Mouse (Mus musculus) stomach, postnatal 0 days (tissue): ENCODE results near the gene Apba2. TPM values are rescaled to one million over a fixed set of nuclear protein-coding genes. Genes with fewer than 3 reads are reported as not detected.

Experiments used
- ATAC-seq: fragments of 200-750 bp; cut with Nextera tagmentation; 2 replicates; pipeline ENCODE4 v1.8.0; 2017; ENCODE audit not compliant: low FRiP score, low TSS enrichment
- DNase-seq: peaks from one replicate; pipeline ENCODE4 v3.0.0-alpha.2; 2016; ENCODE audit warnings: low spot score
- H3K27ac ChIP-seq: fragments of 300-500 bp; sonication (generic); replicated peaks from 2 replicates; pipeline ENCODE4 v1.5.1; 2014; ENCODE audit warnings: mild to moderate bottlenecking, control low read depth
- H3K27me3 ChIP-seq: fragments of 300-500 bp; sonication (generic); 2 replicates; pipeline ENCODE4 v1.6.1; 2014; ENCODE audit warnings: low read length; ENCODE audit not compliant: control insufficient read depth, insufficient read depth
- H3K36me3 ChIP-seq: fragments of 300-500 bp; sonication (generic); 2 replicates; pipeline ENCODE4 v1.6.1; 2014; ENCODE audit warnings: low read length, mixed read lengths; ENCODE audit not compliant: control insufficient read depth, insufficient read depth
- H3K4me1 ChIP-seq: fragments of 300-500 bp; sonication (generic); replicated peaks from 2 replicates; pipeline ENCODE4 v1.6.1; 2014; ENCODE audit warnings: antibody characterized with exemption; ENCODE audit not compliant: control insufficient read depth, insufficient read depth
- H3K4me2 ChIP-seq: fragments of 300-500 bp; sonication (generic); replicated peaks from 2 replicates; pipeline ENCODE4 v1.6.1; 2014; ENCODE audit warnings: low read depth, mild to moderate bottlenecking, control low read depth, moderate library complexity
- H3K4me3 ChIP-seq: fragments of 300-500 bp; sonication (generic); 2 replicates; pipeline ENCODE4 v1.5.1; 2014; ENCODE audit warnings: low read depth, low read length, control low read depth
- H3K9ac ChIP-seq: fragments of 300-500 bp; sonication (generic); 2 replicates; pipeline ENCODE4 v1.6.1; 2014; ENCODE audit warnings: mild to moderate bottlenecking, low read length, control low read depth, mixed read lengths
- H3K9me3 ChIP-seq: fragments of 300-500 bp; sonication (generic); 2 replicates; pipeline ENCODE4 v1.6.1; 2016; ENCODE audit warnings: low read length; ENCODE audit not compliant: control insufficient read depth
- CTCF ChIP-seq: IDR thresholded peaks from 2 replicates; pipeline ENCODE4 v1.5.1; 2016; ENCODE audit warnings: antibody characterized with exemption, low read depth, mild to moderate bottlenecking, moderate library complexity
- EP300 ChIP-seq: optimal IDR thresholded peaks from 2 replicates; pipeline ENCODE3; 2016; ENCODE audit warnings: antibody characterized with exemption
- WGBS: fragments of 180-500 bp; shearing (Covaris S2); extraction: QIAGEN DNeasy Blood & Tissue Kit; methylation state at CpG from one replicate; pipeline ENCODE4 v1.1.7; 2014; 5-methylcytosine and 5-hydroxymethylcytosine counted together
- polyA plus RNA-seq: library from polyadenylated mRNA; unstranded; fragments of >200 nt; fragmentation: Nextera tagmentation; extraction: Ambion mirVana; gene quantifications from 2 replicates; pipeline ENCODE4 v1.2.1, GENCODE M21; 2015

The Apba2 gene
- polyA plus RNA-seq, 1 experiment from 2014 or later, result 2.6 TPM

GRCm38 (mm10) chr7:64651963-64652362 lies 150.5 kb downstream of the Apba2 start:
- TF ChIP-seq CTCF, result no peak
- no peak for TF ChIP-seq EP300
- no peaks in the 10 kb centered on the region for H3K27me3 ChIP-seq
- DNase-seq, result no peak
- no peaks in the 10 kb centered on the region for H3K9me3 ChIP-seq
- H3K36me3 ChIP-seq, result no peaks in the 10 kb centered on the region
- no peaks in the 10 kb centered on the region for H3K4me1 ChIP-seq
- 78% methylated on average over 3 of the region's 3 CpGs for WGBS
- H3K4me3 ChIP-seq, result no peak overlapping the region
- no peak for ATAC-seq
- H3K4me2 ChIP-seq, result no peak overlapping the region
- H3K9ac ChIP-seq, result no peak overlapping the region
- no peak overlapping the region for H3K27ac ChIP-seq

- Histone ChIP-seq H3K27ac (no peak overlapping the region), H3K36me3 (no peaks in the 10 kb centered on the region), H3K4me3 (no peak overlapping the region), H3K4me1 (no peaks in the 10 kb centered on the region), H3K9me3 (no peaks in the 10 kb centered on the region), H3K4me2 (no peak overlapping the region), H3K27me3 (no peaks in the 10 kb centered on the region), H3K9ac (no peak overlapping the region)
- 70% methylated on average over 7 of the region's 7 CpGs for WGBS
- ATAC-seq (no peak), DNase-seq (no peak)
- TF ChIP-seq CTCF (no peak), EP300 (no peak)
Measured at GRCm38 (mm10) chr7:64656787-64657186, 155.3 kb downstream of the Apba2 start.

- no peak overlapping the region for H3K4me3 ChIP-seq
- TF ChIP-seq EP300 (no peak), CTCF (no peak)
- no peaks in the 10 kb centered on the region for H3K4me1 ChIP-seq
- DNase-seq, result no peak
- no peak overlapping the region for H3K4me2 ChIP-seq
- H3K9me3 ChIP-seq, result no peaks in the 10 kb centered on the region
- no peak overlapping the region for H3K27ac ChIP-seq
- WGBS, result 84% methylated on average over 4 of the region's 4 CpGs
- H3K36me3 ChIP-seq, result no peaks in the 10 kb centered on the region
- no peak for ATAC-seq
- no peak overlapping the region for H3K9ac ChIP-seq
- H3K27me3 ChIP-seq, result no peaks in the 10 kb centered on the region
Measured at GRCm38 (mm10) chr7:64658914-64659313, 157.4 kb downstream of the Apba2 start.

GRCm38 (mm10) chr7:64659328-64659727 lies 157.8 kb downstream of the Apba2 start:
- Histone ChIP-seq H3K9me3 (no peaks in the 10 kb centered on the region), H3K27ac (no peak overlapping the region), H3K9ac (no peak overlapping the region), H3K27me3 (no peaks in the 10 kb centered on the region), H3K36me3 (no peaks in the 10 kb centered on the region), H3K4me2 (no peak overlapping the region), H3K4me1 (no peaks in the 10 kb centered on the region), H3K4me3 (no peak overlapping the region)
- no peak for DNase-seq
- TF ChIP-seq CTCF (no peak), EP300 (no peak)
- ATAC-seq, result no peak
- 70% methylated on average over 8 of the region's 8 CpGs for WGBS

GRCm38 (mm10) chr7:64662506-64662905 lies 161.0 kb downstream of the Apba2 start:
- no peak for TF ChIP-seq CTCF
- TF ChIP-seq EP300, result no peak
- ATAC-seq (no peak), DNase-seq (no peak)
- Histone ChIP-seq H3K4me1 (no peaks in the 10 kb centered on the region), H3K9ac (no peak overlapping the region), H3K4me3 (no peak overlapping the region), H3K27me3 (no peaks in the 10 kb centered on the region), H3K4me2 (no peak overlapping the region), H3K9me3 (no peaks in the 10 kb centered on the region), H3K27ac (no peak overlapping the region), H3K36me3 (no peaks in the 10 kb centered on the region)
- 88% methylated on average over 5 of the region's 5 CpGs for WGBS

- TF ChIP-seq EP300 (no peak), CTCF (no peak)
- Histone ChIP-seq H3K27me3 (no peaks in the 10 kb centered on the region), H3K4me3 (no peak overlapping the region), H3K9ac (no peak overlapping the region), H3K4me1 (no peaks in the 10 kb centered on the region), H3K9me3 (no peaks in the 10 kb centered on the region), H3K4me2 (no peak overlapping the region), H3K27ac (no peak overlapping the region), H3K36me3 (no peaks in the 10 kb centered on the region)
- DNase-seq (no peak), ATAC-seq (no peak)
- WGBS, result 86% methylated on average over 3 of the region's 3 CpGs
Measured at GRCm38 (mm10) chr7:64663600-64663999, 162.1 kb downstream of the Apba2 start.
